Mouse (Mus musculus) G1E-ER4 (cell line): Measurements from ENCODE around the gene Rab11fip5. TPM values are rescaled to one million over a fixed set of nuclear protein-coding genes. Genes with fewer than 3 reads are reported as not detected.

Experiments used
- GATA1 ChIP-seq: IDR thresholded peaks from one replicate; pipeline ENCODE4 v1.8.0; 2012; ENCODE audit warnings: low read length, inconsistent platforms
- polyA plus RNA-seq: library from polyadenylated mRNA; stranded (reverse); fragments of >175 nt; gene quantifications from 2 replicates; pipeline ENCODE4 v1.2.3, GENCODE M21; 2012

Gene Rab11fip5
- polyA plus RNA-seq, 1 experiment, result 0.70 TPM

- TF ChIP-seq GATA1, result no peak
Measured at GRCm38 (mm10) chr6:85305826-85306225, 68.6 kb downstream of the Rab11fip5 start.

GRCm38 (mm10) chr6:85304966-85305365, 69.5 kb downstream of the Rab11fip5 start:
- TF ChIP-seq GATA1, result no peak

- TF ChIP-seq GATA1, result no peak
Measured at GRCm38 (mm10) chr6:85302326-85303055, 71.9 kb downstream of the Rab11fip5 start.

- TF ChIP-seq GATA1, result no peak
Measured at GRCm38 (mm10) chr6:85295384-85296167, 78.9 kb downstream of the Rab11fip5 start.

GRCm38 (mm10) chr6:85294004-85294379, 80.4 kb downstream of the Rab11fip5 start:
- TF ChIP-seq GATA1, result no peak

GRCm38 (mm10) chr6:85293255-85294003, 81.0 kb downstream of the Rab11fip5 start:
- no peak for TF ChIP-seq GATA1

GRCm38 (mm10) chr6:85290869-85291824, 83.3 kb downstream of the Rab11fip5 start:
- TF ChIP-seq GATA1, result no peak

GRCm38 (mm10) chr6:85288193-85288857, 86.1 kb downstream of the Rab11fip5 start:
- TF ChIP-seq GATA1, result no peak

GRCm38 (mm10) chr6:85286283-85287047, 88.0 kb downstream of the Rab11fip5 start:
- TF ChIP-seq GATA1, result no peak

Other genes starting within 250 kb of the Rab11fip5 start
- gene Spr, start 236.9 kb downstream of the Rab11fip5 start, polyA plus RNA-seq, result 53.8 and 59.8 TPM in 2 replicates
- gene Emx1, start 187.2 kb downstream of the Rab11fip5 start, polyA plus RNA-seq, result not detected in 2 replicates
- 0.33 and 0.89 TPM in 2 replicates for gene Sfxn5, start 41.2 kb downstream of the Rab11fip5 start, polyA plus RNA-seq
- gene Noto, start 49.3 kb upstream of the Rab11fip5 start, polyA plus RNA-seq, result not detected in 2 replicates
- 9.5 and 41.8 TPM in 2 replicates for gene Smyd5, start 57.4 kb upstream of the Rab11fip5 start, polyA plus RNA-seq
- 58.7 and 60.7 TPM in 2 replicates for gene Cct7, start 76.9 kb upstream of the Rab11fip5 start, polyA plus RNA-seq
- gene Pradc1, start 77.3 kb upstream of the Rab11fip5 start, polyA plus RNA-seq, result 39.5 and 53.5 TPM in 2 replicates
- gene Fbxo41, start 128.4 kb upstream of the Rab11fip5 start, polyA plus RNA-seq, result not detected in 2 replicates
- not detected in 2 replicates for gene Egr4, start 139.0 kb upstream of the Rab11fip5 start, polyA plus RNA-seq
- 1.3 and 1.7 TPM in 2 replicates for gene Alms1, start 212.9 kb upstream of the Rab11fip5 start, polyA plus RNA-seq